Mouse (Mus musculus) right cerebral cortex, postnatal 14 days (tissue): Measurements from ENCODE around the gene Hist1h4i.
A peak's percentile ranks its signal among the peaks of the same experiment; 100 is the strongest.

ENCODE experiments used
- DNase-seq: peaks from one replicate; pipeline ENCODE4 v3.0.0; 2022

Gene Hist1h4i

DNA sequence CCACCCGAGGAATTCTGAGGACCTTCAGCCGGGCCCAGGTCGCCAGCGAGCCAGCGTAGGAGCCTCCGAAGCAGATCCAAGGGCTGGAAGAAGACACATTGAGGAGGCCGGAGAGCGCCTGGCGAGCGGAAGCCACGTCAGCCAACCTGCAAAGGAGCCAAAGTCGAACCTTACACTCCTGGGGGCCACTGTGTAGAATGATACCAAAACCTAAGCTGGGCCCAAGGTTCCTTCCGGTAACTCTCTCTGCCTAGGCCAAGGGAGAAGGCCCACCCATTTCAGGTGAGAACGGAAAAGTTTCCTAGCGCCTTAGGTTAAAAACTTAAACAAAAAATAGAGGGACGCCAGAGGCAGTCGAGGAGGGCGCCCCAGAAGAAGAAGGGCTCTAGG lies 34.0 kb downstream of the Hist1h4i start:
- DNase-seq = no peak

GRCm38 (mm10) chr13:22006334-22007120 lies 34.6 kb downstream of the Hist1h4i start:
- no peak for DNase-seq

DNA sequence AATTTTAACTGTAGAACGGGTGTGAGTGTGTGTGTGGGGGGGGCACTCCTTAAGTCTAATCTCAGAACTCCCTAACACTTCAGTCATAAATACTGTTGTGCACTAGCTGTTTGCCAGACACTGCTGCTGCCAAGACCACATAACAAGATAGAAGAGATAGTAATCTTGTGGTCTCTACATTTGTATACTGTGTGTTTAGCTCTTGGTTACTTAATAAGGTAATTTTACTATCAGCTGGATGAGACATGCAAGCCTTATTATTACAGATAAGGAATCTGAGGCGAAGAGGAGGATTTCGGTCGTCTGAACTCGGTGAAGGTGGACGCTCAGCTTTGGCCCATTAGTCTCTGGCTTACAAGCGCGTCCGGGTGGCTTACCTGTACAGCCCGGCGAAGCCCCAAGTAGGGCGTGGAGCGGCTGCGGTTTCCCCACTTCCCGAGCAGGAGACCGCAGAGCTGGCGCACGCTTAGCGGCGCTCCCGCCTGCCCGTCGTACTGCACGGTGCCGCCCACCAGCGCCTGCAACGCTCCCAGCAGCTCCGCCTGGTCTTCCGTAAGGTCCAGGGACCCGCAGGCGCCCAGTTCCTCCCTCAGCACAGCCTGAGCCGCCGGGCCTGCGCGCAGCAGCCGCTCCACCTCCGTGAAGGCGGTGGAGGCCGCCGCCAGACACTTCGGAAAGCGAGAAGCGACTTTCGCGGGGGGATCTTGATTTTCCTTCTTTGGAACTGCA lies 35.4 kb downstream of the Hist1h4i start:
- DNase-seq = peak; percentile 32

DNA sequence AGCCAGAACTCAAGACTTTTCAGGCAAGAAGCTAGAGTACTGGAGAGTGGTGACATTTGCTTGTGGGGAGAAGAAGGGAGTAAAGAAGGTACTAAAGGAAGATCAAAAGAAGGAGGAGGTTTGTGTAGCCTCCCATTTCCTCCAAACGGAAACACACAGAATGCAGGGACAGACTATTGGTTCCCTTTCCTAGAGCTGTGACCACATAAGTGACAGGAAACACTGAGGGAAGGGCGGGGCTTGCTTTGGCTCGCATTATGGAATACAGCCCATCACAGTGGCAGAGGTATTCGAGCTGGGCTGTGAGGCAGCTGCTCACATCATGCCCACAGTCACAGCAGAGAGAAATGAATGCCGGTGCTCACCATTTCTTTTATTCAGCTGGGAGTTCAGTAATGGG lies 39.3 kb downstream of the Hist1h4i start:
- DNase-seq = no peak

DNA sequence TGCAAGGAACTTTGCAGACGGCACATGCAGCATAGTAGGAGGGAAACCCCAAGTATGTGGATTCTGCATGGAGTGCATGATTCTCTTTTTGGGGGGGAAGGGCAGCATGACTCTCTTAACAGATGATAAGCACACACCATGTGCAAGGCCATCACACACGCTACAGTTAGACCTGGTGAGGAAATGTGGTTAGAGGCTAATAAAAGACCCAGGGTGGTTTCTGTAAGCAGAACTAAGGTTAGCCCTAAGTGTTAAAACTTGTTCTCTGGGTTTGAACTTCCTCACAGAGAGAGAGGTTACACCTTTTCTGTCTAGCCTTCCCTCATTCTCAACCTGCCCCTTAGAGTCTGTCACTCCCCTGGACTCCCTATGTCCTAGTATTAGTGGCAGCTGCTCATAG lies 39.8 kb downstream of the Hist1h4i start:
- no peak for DNase-seq

DNA sequence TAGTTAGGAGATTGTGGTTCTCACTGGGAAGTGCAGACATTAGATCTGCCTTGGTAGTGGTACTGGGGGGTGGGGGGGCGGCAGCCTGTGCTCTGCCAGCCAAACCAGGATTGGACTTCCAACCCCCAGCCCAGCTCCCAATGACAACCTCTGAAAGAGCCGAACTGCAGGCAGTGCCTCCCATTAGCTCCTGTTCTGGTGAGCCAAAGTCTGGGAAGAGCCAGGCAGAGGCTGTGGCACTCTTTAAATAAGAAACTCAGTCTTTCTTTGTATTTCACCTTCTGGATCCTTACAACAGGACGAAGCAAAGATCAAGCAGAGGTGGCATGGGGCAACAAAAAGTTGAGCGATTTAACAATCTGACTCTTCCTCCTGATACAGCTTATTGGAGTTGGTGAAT lies 42.0 kb downstream of the Hist1h4i start:
- DNase-seq = no peak

- DNase-seq = no peak
Observed at GRCm38 (mm10) chr13:21998412-21998811, 42.8 kb downstream of the Hist1h4i start.

- DNase-seq = no peak
Observed at GRCm38 (mm10) chr13:21997821-21998220, 43.3 kb downstream of the Hist1h4i start.

- no peak for DNase-seq
Observed at GRCm38 (mm10) chr13:21997201-21997820, 43.9 kb downstream of the Hist1h4i start.

- DNase-seq = no peak
Observed at GRCm38 (mm10) chr13:21996840-21997185, 44.3 kb downstream of the Hist1h4i start.

DNA sequence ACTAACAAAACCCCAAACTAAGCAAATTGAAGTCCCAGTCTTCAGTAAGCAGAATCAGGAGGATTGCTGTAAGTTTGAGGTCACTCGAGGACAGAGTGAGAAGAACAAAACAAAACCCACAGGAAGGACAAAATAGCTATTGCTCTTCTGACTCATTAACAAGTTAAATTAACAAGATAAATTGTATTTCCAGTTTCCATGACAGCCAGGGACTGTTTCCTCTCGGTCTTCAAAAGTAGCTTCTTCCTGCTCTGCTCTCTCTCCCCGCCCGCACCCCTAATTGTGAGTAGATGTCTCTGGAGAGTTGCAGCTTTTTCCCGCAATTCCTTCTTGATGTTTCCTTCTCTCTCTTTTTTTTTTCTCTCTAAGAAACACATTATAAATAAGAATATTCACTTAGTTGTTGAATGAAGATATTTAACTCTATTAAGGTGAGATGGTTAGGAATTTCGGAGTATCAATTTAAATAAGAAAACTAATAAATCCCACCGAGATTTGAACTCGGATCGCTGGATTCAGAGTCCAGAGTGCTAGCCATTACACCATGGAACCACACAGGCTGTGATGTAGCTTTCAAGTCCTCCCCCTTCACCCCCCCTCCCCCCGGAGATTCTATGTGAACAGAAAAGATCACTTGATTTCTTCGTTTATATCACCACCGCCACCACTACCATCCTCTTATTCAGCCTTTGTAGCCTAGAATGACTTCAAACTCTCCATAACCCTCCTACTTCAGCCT lies 44.9 kb downstream of the Hist1h4i start:
- no peak for DNase-seq

DNA sequence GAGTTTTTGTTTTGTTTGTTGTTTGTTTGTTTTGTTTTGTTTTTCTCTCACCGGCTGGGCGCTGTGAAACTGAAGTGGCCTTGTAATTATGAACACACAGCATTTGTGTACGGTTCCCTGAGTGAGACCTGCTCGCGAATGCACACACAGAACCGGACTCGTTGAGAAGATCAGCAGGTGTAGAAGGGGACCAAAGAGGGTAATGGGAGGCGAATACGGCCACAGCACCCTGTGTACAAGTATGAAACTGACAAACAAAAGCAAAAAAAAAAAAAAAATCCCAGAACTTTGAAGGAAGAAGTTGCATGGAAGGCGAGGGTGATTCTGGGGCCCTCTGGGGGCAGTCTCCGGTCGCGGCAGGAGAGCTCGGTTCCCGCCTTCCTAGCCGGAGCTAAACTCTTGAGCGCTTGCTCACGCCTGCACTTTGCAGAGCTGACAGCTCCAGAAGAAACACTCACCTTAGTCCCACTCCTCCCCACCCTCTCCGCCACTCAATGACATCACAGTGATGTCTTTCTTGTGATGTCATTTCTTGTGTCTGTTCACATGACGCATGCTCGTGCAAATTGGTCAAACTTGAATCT lies 45.7 kb downstream of the Hist1h4i start:
- DNase-seq = no peak

- DNase-seq = no peak
Observed at GRCm38 (mm10) chr13:21994896-21995295, 46.3 kb downstream of the Hist1h4i start.

DNA sequence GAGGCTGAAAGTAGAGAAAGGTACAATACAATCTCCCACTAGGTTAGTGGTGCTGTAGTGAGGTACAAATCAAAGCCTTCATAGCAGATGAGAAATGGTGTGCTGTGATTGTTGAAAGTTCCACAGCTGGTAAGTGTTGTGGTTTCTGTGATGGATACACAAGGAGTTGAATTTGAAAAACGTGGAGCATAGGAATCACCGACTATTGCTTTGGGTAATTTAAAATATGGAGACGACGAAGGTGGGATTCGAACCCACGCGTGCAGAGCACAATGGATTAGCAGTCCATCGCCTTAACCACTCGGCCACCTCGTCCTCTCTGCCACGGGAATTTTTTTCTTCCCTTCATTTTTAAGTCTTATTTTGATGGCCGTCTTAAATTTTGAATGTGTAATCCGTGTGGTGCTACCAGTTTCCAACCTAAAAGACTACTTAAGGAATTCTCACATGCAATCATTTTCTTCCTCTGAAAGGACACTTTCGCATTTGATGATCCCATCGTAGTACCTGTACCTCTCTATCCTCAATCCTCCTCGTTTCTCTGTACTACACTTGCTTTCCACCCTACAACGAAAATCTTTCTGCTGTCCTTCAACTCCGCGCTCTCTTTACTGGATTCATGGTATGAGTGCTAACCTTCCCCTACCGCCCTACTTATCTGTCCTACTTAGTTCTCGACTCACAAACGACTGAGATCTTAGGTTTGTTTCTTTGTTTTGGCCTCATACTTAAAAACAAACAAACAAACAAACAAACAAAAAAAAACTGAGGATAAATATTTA lies 47.0 kb downstream of the Hist1h4i start:
- DNase-seq = no peak

- no peak for DNase-seq
Observed at GRCm38 (mm10) chr13:21992550-21992949, 48.6 kb downstream of the Hist1h4i start.
